Mouse (Mus musculus): ENCODE data around the gene Rreb1.

DNA sequence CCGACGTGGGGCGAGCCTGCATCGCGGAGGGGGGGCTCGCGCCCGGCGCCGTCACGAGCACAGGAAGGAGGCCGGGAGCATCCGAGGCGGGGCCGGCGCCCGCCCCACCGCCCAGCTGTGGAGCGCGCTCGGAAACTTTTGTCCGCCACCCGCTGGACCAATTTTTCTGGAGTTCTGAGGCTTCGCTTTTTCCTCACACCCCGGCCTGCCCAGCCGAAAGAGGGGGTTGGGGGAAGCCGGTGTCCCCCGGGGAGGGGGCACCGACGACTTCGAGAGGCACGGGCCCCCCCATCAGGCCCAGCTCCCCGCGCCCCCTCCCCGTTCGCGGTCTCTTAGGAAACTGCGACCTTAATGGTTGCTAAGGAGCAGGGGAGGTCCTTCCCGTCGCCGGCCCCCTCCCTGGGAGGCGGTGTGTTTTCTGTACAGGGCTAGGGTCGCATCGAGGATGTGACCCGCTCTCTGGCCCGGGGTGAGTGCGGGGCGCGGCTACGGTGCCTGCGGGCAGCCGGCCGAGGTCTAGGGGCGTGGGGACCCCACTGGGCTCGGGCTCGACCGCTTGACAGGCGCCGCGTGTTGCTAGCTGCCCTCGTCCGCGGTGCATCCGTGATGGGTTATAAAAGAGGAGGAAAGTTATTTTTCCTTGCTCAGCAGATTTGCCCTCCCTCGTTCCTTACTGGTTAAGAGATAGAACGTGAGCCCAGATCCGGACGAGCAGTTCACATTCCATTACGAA, 49.2 kb downstream of the Rreb1 start:
- TF ChIP-seq CTCF (IDR thresholded peaks at IDR 0.05; ENCODE audit: control insufficient read depth, insufficient read depth, insufficient replicate concordance, low read depth, low read length) = no peak
- no peak for TF ChIP-seq POLR2A (IDR thresholded peaks at IDR 0.05; ENCODE audit: control insufficient read depth, low read depth, low read length)
